Mouse (Mus musculus): Measurements from ENCODE around the gene Padi4.

DNA sequence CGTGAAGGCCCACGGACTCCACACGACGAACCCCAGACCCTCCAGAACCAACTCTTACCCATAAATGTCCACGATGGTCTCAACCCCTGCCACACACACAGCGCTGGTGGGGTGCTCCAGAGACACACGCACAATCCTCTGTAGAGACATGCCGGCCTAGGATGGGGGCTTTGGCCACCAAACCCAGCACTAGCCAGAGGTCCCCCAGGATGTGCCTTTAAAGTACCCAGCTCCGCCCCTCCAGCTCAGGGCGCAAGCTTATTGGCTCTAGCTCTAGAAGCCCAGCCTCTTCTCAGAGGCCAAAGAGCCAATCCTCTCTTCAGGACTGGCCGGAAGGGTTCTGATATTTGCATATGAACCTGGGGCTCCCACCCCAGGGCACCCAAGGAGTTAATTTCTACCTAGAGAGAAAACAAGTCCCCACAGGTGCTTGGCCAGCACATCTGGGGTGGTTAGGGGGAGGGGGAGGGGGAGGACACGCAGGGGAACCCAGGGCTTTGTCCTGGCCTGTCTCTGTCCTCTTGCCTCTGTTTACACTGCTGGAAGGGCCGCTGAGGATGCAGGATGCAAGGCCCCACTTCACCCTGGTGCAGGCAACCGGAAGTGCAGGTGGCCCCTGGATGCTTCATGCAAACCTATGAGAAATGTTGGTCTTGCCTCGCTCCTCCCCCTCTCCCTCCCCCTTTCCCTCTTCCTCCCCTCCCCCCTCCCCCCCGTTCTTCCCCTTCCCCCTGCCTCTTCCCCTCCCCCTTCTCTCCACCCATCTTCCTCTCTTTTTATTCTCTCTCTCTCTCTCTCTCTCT is 36.6 kb upstream of the Padi4 start, which contains the start of gene Padi3:
- no peak for TF ChIP-seq POLR2A (IDR thresholded peaks at IDR 0.05; ENCODE audit: insufficient read length, low read depth)
- no peak for TF ChIP-seq TCF3 (IDR thresholded peaks at IDR 0.05; ENCODE audit: insufficient read length, low read depth)
- TF ChIP-seq MYOD1 (IDR thresholded peaks at IDR 0.05; ENCODE audit: control insufficient read depth in 1 of 3, insufficient read length in 2 of 3, low read depth in 2 of 3): no peak
- no peak for TF ChIP-seq TCF12 (IDR thresholded peaks at IDR 0.05; ENCODE audit: insufficient read depth, poor library complexity, severe bottlenecking)
- TF ChIP-seq MAX (IDR thresholded peaks at IDR 0.05; ENCODE audit: low read depth): no peak
- TF ChIP-seq USF1 (IDR thresholded peaks at IDR 0.05; ENCODE audit: low read depth): no peak
- TF ChIP-seq SRF (IDR thresholded peaks at IDR 0.05; ENCODE audit: control insufficient read depth, insufficient read length, low read depth): no peak
- no peak for TF ChIP-seq CEBPB (IDR thresholded peaks at IDR 0.05; ENCODE audit: insufficient read depth, poor library complexity, severe bottlenecking)
- TF ChIP-seq POLR2AphosphoS2 (IDR thresholded peaks at IDR 0.05; ENCODE audit: insufficient read length, low read depth): no peak
- TF ChIP-seq E2F4 (IDR thresholded peaks at IDR 0.05; ENCODE audit: insufficient read depth): no peak
- TF ChIP-seq MYOG (IDR thresholded peaks at IDR 0.05; ENCODE audit: control insufficient read depth in 1 of 3, insufficient read depth in 1 of 3, insufficient read length in 2 of 3, low read depth in 2 of 3): no peak
- no peak for TF ChIP-seq REST (IDR thresholded peaks at IDR 0.05; ENCODE audit: insufficient read depth, insufficient read length)

Data from myocyte (in vitro differentiated cells).